Mouse (Mus musculus) E14TG2a.4 (cell line): ENCODE measurements around the gene Vasn.

Experiments
- CTCF ChIP-seq: conservative IDR thresholded peaks from 2 replicates; pipeline ENCODE4 v1.5.1; 2014; ENCODE audit warnings: low read length
- NANOG ChIP-seq: IDR thresholded peaks from 2 replicates; pipeline ENCODE4 v1.6.1; 2014; ENCODE audit warnings: borderline replicate concordance, low read length, mixed read lengths

DNA sequence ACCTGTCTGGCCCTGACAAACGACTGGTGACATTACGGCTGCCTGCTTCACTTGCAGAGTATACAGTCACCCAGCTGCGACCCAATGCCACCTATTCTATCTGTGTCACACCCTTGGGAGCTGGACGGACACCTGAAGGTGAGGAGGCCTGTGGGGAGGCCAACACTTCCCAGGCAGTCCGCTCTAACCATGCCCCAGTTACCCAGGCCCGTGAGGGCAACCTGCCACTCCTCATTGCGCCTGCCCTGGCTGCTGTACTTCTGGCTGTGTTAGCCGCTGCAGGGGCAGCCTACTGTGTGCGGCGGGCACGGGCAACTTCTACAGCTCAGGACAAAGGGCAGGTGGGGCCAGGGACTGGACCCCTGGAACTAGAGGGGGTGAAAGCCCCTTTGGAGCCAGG, 10.0 kb downstream of the Vasn start:
- TF ChIP-seq CTCF (no peak), NANOG (no peak)
